Mouse (Mus musculus): Measurements from ENCODE around the gene Mat2a. TPM values are rescaled to one million over a fixed set of nuclear protein-coding genes. Genes with fewer than 3 reads are reported as not detected.
"Not testable (repeated sequence)": the region's sequence is repeated elsewhere in the genome, so short reads cannot be mapped to it uniquely, and the experiment has no call there.

The Mat2a gene
- total and polyA plus RNA-seq, 3 experiments = 319 to 3,179 (median 357) TPM

DNA sequence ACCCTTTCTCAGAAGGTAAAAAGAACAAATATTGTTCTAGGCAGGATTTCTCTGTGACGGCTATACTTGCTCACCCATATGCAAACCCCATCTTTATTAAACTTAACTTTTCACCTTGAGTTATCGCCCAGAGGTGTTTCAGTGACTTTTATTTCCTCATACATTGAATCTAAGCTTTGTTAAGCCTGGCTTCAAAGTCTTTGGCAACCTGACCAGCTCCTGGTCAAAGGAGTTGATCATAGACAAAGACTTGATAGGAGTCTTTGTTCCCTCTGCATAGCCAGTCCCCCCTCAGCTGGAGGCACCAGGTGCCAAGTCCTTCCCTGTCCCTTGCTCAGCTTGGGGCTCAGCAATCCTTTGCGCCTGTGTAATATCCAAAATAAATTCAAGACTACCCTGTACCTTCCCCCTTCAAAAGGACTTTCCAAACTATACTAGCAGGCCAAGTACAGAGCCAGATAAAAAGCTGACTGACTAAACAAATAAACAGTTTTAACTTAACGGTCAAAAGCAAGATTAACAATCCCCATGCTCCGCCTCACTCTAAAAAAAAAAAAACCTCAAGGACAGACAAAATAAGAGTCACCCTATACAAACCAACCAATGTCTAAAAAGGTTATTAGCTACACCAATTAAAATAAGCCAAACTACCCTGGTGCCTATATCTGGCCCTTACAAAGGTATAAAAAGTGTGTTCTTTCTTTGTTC lies 23.3 kb upstream of the Mat2a start:
- Histone ChIP-seq H3K4me1 (ENCODE audit: control insufficient read depth in 1 of 2, insufficient read depth in 2 of 2, low read length in 2 of 2) (peaks cover 6 to 15% of the 10 kb centered on the region in 2 experiments), H3K36me3 (ENCODE audit: control insufficient read depth in 1 of 2, insufficient read depth in 2 of 2, low read length in 2 of 2) (peaks cover 0 to 10% of the 10 kb centered on the region in 2 experiments; a peak in 2 of 4 replicates)
- H3K27ac ChIP-seq (ENCODE audit: control insufficient read depth, low read depth, low read length); H3K79me2 ChIP-seq (ENCODE audit: control insufficient read depth, insufficient read depth, low read length, poor library complexity); H3K27me3 ChIP-seq (ENCODE audit: control insufficient read depth in 1 of 2, insufficient read depth in 2 of 2, low read length in 2 of 2); H3K9ac ChIP-seq (ENCODE audit: control insufficient read depth, low read depth, low read length, poor library complexity, severe bottlenecking); H3K4me3 ChIP-seq (ENCODE audit: control insufficient read depth in 1 of 2, insufficient read depth in 1 of 2, low read depth in 2 of 2, low read length in 2 of 2); H3K9me3 ChIP-seq (replicated peaks; ENCODE audit: insufficient read depth, low read length); DNase-seq (ENCODE audit: low read depth, low spot score): not testable (repeated sequence)
- TF ChIP-seq ZNF384 (IDR thresholded peaks at IDR 0.05; ENCODE audit: low read depth, low read length) = peak; percentile 49; the same call in 1 of the 2 replicates

DNA sequence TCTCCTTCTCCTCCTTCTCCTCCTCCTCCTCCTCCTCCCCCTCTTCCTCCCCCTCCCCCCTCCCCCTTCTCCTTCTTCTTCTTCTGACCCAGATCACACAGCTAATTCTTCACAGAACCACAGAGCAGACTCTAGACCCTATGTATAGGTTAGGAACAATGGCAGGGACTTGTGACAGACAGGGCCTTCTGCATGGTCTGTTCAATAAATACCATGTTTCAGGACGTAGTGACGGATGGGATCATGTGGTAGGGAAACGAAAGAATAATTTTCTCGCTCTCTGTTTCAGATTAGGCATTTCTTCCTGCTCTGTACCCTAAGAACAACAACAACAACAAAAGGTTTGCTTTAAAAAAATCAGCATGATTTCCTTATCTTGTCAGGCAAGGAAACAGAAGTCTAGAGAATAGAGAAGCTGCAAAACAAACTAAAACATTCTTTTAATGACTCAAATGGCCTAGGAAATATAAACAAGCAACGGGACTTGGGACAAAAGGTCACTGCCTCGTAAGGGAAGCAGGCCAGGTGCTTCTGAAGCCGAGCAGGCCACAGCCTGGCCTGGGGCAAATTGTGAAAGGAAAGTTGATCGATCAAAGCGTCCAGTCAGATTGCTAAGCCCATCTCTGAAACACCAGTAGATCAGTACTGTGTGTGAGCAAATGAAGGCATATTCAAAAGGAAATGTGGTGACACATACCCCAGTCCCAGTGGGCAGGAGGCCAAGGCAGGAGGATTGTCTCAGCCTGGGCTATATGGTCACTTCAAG lies 20.9 kb upstream of the Mat2a start:
- Histone ChIP-seq H3K4me1 (ENCODE audit: control insufficient read depth in 1 of 2, insufficient read depth in 2 of 2, low read length in 2 of 2) (peaks cover 21 to 29% of the 10 kb centered on the region in 2 experiments), H3K4me3 (ENCODE audit: control insufficient read depth in 1 of 2, insufficient read depth in 1 of 2, low read depth in 2 of 2, low read length in 2 of 2) (peak overlapping the region; percentile 39 to 67), H3K27me3 (ENCODE audit: control insufficient read depth in 1 of 2, insufficient read depth in 2 of 2, low read length in 2 of 2) (no peaks in the 10 kb centered on the region), H3K36me3 (ENCODE audit: control insufficient read depth in 1 of 2, insufficient read depth in 2 of 2, low read length in 2 of 2) (peaks cover 0 to 26% of the 10 kb centered on the region in 2 experiments; a peak in 2 of 4 replicates), H3K9ac (ENCODE audit: control insufficient read depth, low read depth, low read length, poor library complexity, severe bottlenecking) (peak overlapping the region; percentile 40), H3K79me2 (ENCODE audit: control insufficient read depth, insufficient read depth, low read length, poor library complexity) (no peaks in the 10 kb centered on the region), H3K27ac (ENCODE audit: control insufficient read depth, low read depth, low read length) (peak overlapping the region; percentile 76), H3K9me3 (replicated peaks; ENCODE audit: insufficient read depth, low read length) (no peaks in the 10 kb centered on the region)
- peak; percentile 43; the same call in 1 of the 2 replicates for TF ChIP-seq USF1 (IDR thresholded peaks at IDR 0.05; ENCODE audit: low read depth, low read length)
- TF ChIP-seq ZC3H11A (IDR thresholded peaks at IDR 0.05; ENCODE audit: low read depth, low read length) = no peak
- TF ChIP-seq RCOR1 (IDR thresholded peaks at IDR 0.05; ENCODE audit: low read depth, low read length) = peak; percentile 54; the same call in 1 of the 2 replicates
- 0 out of 2 replicates have a peak, but pooled peaks have one; percentile 11 for TF ChIP-seq MAX (IDR thresholded peaks at IDR 0.05; ENCODE audit: low read length)
- peak; percentile 84 for TF ChIP-seq ZNF384 (IDR thresholded peaks at IDR 0.05; ENCODE audit: low read depth, low read length)
- TF ChIP-seq JUND (IDR thresholded peaks at IDR 0.05; ENCODE audit: low read depth, low read length) = no peak
- TF ChIP-seq EP300 (IDR thresholded peaks at IDR 0.05; ENCODE audit: low read depth in 1 of 2, low read length in 2 of 2) = peak; percentile 65 to 71
- peak; percentile 85 for TF ChIP-seq GATA1 (IDR thresholded peaks at IDR 0.05; ENCODE audit: low read depth, low read length)
- TF ChIP-seq ETS1 (IDR thresholded peaks at IDR 0.05; ENCODE audit: low read depth, low read length) = peak; percentile 64; the same call in 1 of the 2 replicates
- TF ChIP-seq HCFC1 (IDR thresholded peaks at IDR 0.05; ENCODE audit: low read depth, low read length) = peak; percentile 18; the same call in 1 of the 2 replicates
- TF ChIP-seq ZMIZ1 (IDR thresholded peaks at IDR 0.05; ENCODE audit: low read depth, low read length) = no peak
- TF ChIP-seq RAD21 (IDR thresholded peaks at IDR 0.05; ENCODE audit: low read depth, low read length) = no peak
- TF ChIP-seq MXI1 (IDR thresholded peaks at IDR 0.05; ENCODE audit: low read depth, low read length) = peak; percentile 34
- no peak for TF ChIP-seq CHD1 (IDR thresholded peaks at IDR 0.05; ENCODE audit: low read depth, low read length)
- TF ChIP-seq POLR2A (IDR thresholded peaks at IDR 0.05; ENCODE audit: control insufficient read depth in 1 of 2, insufficient read depth in 1 of 2, low read depth in 1 of 2, low read length in 2 of 2, poor library complexity in 1 of 2) = no peak
- peak; percentile 42; the same call in 1 of the 2 replicates for TF ChIP-seq SIN3A (IDR thresholded peaks at IDR 0.05; ENCODE audit: low read length)
- TF ChIP-seq TCF12 (IDR thresholded peaks at IDR 0.05; ENCODE audit: low read depth, low read length) = peak; percentile 61
- TF ChIP-seq UBTF (IDR thresholded peaks at IDR 0.05; ENCODE audit: borderline replicate concordance, insufficient read depth, low read depth, low read length) = no peak
- no peak for TF ChIP-seq NRF1 (IDR thresholded peaks at IDR 0.05; ENCODE audit: insufficient read depth, low read depth, low read length, poor library complexity, severe bottlenecking)
- TF ChIP-seq TBP (IDR thresholded peaks at IDR 0.05; ENCODE audit: low read depth, low read length) = no peak
- DNase-seq (ENCODE audit: low read depth, low spot score) = peak; percentile 62

All from MEL (cell line).